Mouse (Mus musculus): Measurements from ENCODE around the gene Atp2b2.

GRCm38 (mm10) chr6:114041911-114042284 is 515 bp downstream of the Atp2b2 start:
- TF ChIP-seq CTCF (IDR thresholded peaks at IDR 0.05; ENCODE audit: insufficient read depth, low read depth, low read length) (no peak), POLR2A (IDR thresholded peaks at IDR 0.05; ENCODE audit: insufficient read depth, low read depth, low read length) (no peak)

Data from olfactory bulb, adult 2 months (tissue).